Mouse (Mus musculus) lung, adult 2 months (tissue): ENCODE results near the gene Cfap97d2.

Experiments used
- CTCF ChIP-seq: fragments of 200-500 bp; IDR thresholded peaks from 2 replicates; pipeline ENCODE4 v1.5.1; 2011; ENCODE audit warnings: mild to moderate bottlenecking, low read length, control low read depth; ENCODE audit not compliant: insufficient read depth
- POLR2A ChIP-seq: fragments of 200-500 bp; IDR thresholded peaks from 2 replicates; pipeline ENCODE4 v1.6.1; 2011; ENCODE audit warnings: low read depth, mild to moderate bottlenecking, control low read depth, low read length, borderline replicate concordance; ENCODE audit errors: extremely low read depth

DNA sequence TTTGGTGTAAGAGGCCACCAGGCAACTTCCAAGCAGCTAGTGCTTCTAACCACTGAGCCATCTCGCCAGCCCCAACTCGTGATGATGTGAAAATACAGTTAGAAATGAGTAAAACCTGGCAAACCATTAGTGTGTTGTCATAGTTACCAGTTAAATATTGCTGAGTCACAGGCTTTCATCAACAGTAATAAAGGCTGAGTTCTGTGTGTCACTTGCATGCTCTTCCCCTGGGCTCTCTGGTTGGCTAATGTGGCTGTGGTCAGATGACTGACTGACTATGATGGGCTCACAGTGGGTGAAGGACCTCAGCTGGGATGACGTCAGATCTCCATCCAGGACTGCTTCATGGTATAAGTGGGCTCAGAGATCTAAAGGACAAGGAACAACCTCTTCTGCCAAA is 74.8 kb downstream of the Cfap97d2 start:
- TF ChIP-seq CTCF: no peak
- TF ChIP-seq POLR2A: no peak
